Mouse (Mus musculus) forelimb bud, embryonic 11.5 days (tissue): ENCODE results near the gene Serpinb2.

Experiments
- DNase-seq: peaks from one replicate; pipeline ENCODE4 v3.0.0-alpha.2; 2012; ENCODE audit warnings: low read depth, low spot score

Serpinb2 gene

GRCm38 (mm10) chr1:107511252-107511651, at the start of gene Serpinb2:
Gene Serpinb2, plus strand, starts transcription at chr1:107511423.
- DNase-seq = no peak

- no peak for DNase-seq
These were observed 31.3 kb upstream of the Serpinb2 start for GRCm38 (mm10) chr1:107479909-107480308.

GRCm38 (mm10) chr1:107481452-107481851, 29.8 kb upstream of the Serpinb2 start:
- peak; percentile 72 for DNase-seq

- DNase-seq = no peak
These were observed 21.6 kb upstream of the Serpinb2 start for GRCm38 (mm10) chr1:107489577-107489976.

GRCm38 (mm10) chr1:107496789-107497188, 14.4 kb upstream of the Serpinb2 start:
- DNase-seq = no peak

- no peak for DNase-seq
These were observed 9.2 kb upstream of the Serpinb2 start for GRCm38 (mm10) chr1:107502025-107502424.

GRCm38 (mm10) chr1:107503294-107503693, 7.9 kb upstream of the Serpinb2 start:
- DNase-seq = no peak

GRCm38 (mm10) chr1:107505898-107506562, 5.2 kb upstream of the Serpinb2 start:
- DNase-seq = no peak

GRCm38 (mm10) chr1:107512194-107513138, 1.2 kb downstream of the Serpinb2 start:
- DNase-seq = no peak

GRCm38 (mm10) chr1:107513530-107513929, 2.3 kb downstream of the Serpinb2 start:
- no peak for DNase-seq

- no peak for DNase-seq
These were observed 4.7 kb downstream of the Serpinb2 start for GRCm38 (mm10) chr1:107515839-107516498.

GRCm38 (mm10) chr1:107525592-107525991, 14.4 kb downstream of the Serpinb2 start:
- DNase-seq = no peak

GRCm38 (mm10) chr1:107528325-107529078, 17.3 kb downstream of the Serpinb2 start:
- no peak for DNase-seq

GRCm38 (mm10) chr1:107529365-107530052, 18.3 kb downstream of the Serpinb2 start:
- DNase-seq = peak; percentile 3

GRCm38 (mm10) chr1:107533736-107534135, 22.5 kb downstream of the Serpinb2 start:
- DNase-seq = no peak

- peak; percentile 7 for DNase-seq
These were observed 26.2 kb downstream of the Serpinb2 start for GRCm38 (mm10) chr1:107537435-107537834.

- DNase-seq = no peak
These were observed 48.3 kb downstream of the Serpinb2 start for GRCm38 (mm10) chr1:107559494-107559893.

GRCm38 (mm10) chr1:107562110-107562509, 50.9 kb downstream of the Serpinb2 start:
- DNase-seq = no peak

GRCm38 (mm10) chr1:107565644-107566043, 54.4 kb downstream of the Serpinb2 start:
- no peak for DNase-seq

GRCm38 (mm10) chr1:107576094-107576493, 64.9 kb downstream of the Serpinb2 start:
- no peak for DNase-seq

GRCm38 (mm10) chr1:107577514-107577913, 66.3 kb downstream of the Serpinb2 start:
- DNase-seq = no peak
